Comparison of ENCODE assay signal across 10 mouse cellular contexts in genomic region chr7:82504101-82504500, GRCm38 (mm10).
DNase-seq lines count a peak whose midpoint lies in the region; ATAC-seq and TF ChIP-seq lines count a peak whose summit lies in the region.
"Had no signal": no experiment of that assay in that cellular context is flagged by ENCODE, and none has a peak within 500 bp of the region (broad histone marks: within the 10 kb centered on the region; RNA-seq: fewer than 3 reads in every experiment).

No protein-coding gene starts in this region.

- ATAC-seq in heart, embryonic 11.5 days (replicated peaks; ENCODE audit: insufficient number of reproducible peaks, low FRiP score, low TSS enrichment): no peak
- peak; percentile 49; the same call in 1 of the 2 replicates for ATAC-seq in cerebellum, adult (ENCODE audit: insufficient number of reproducible peaks, low FRiP score, low TSS enrichment)
- peak; percentile 67 for ATAC-seq in forebrain, embryonic 13.5 days
- ATAC-seq in hindbrain, postnatal 0 days: peak; percentile 63; the same call in 1 of the 2 replicates
- peak; percentile 54 for ATAC-seq in midbrain, embryonic 12.5 days (ENCODE audit: low FRiP score, low read depth)

- no peaks in the 10 kb centered on the region for H3K4me1 ChIP-seq in heart, embryonic 11.5 days (ENCODE audit: control insufficient read depth, insufficient read depth, low read length)
- H3K4me1 ChIP-seq in forebrain, embryonic 13.5 days: no peaks in the 10 kb centered on the region
- no peaks in the 10 kb centered on the region for H3K4me1 ChIP-seq in hindbrain, postnatal 0 days (ENCODE audit: insufficient read depth, low read length)
- no peaks in the 10 kb centered on the region for H3K4me1 ChIP-seq in midbrain, embryonic 12.5 days
- H3K4me1 ChIP-seq: megakaryocyte, embryonic 14.5 days had no signal

- intact Hi-C loops in left cerebral cortex, adult 2 months (cut with DNase I): no loop called here

- no peaks in the 10 kb centered on the region for H3K36me3 ChIP-seq in heart, embryonic 11.5 days (ENCODE audit: control insufficient read depth, insufficient read depth, low read length)
- no peaks in the 10 kb centered on the region for H3K36me3 ChIP-seq in forebrain, embryonic 13.5 days (ENCODE audit: poor library complexity, severe bottlenecking)
- H3K36me3 ChIP-seq in hindbrain, postnatal 0 days (ENCODE audit: insufficient read depth, low read length): no peaks in the 10 kb centered on the region
- no peaks in the 10 kb centered on the region for H3K36me3 ChIP-seq in midbrain, embryonic 12.5 days
- H3K36me3 ChIP-seq: G1E had no signal

- WGBS in heart, embryonic 11.5 days (ENCODE audit: insufficient replicate concordance): 16% methylated on average over 4 of the region's 4 CpGs
- 20% methylated on average over 4 of the region's 4 CpGs for WGBS in forebrain, embryonic 13.5 days
- 32% methylated on average over 4 of the region's 4 CpGs for WGBS in hindbrain, postnatal 0 days
- 22% methylated on average over 4 of the region's 4 CpGs for WGBS in midbrain, embryonic 12.5 days

- H3K9me3 ChIP-seq in heart, embryonic 11.5 days (replicated peaks; ENCODE audit: control insufficient read depth, low read length): no peaks in the 10 kb centered on the region
- H3K9me3 ChIP-seq in forebrain, embryonic 13.5 days (replicated peaks): no peaks in the 10 kb centered on the region
- H3K9me3 ChIP-seq in hindbrain, postnatal 0 days (ENCODE audit: low read length): no peaks in the 10 kb centered on the region
- no peaks in the 10 kb centered on the region for H3K9me3 ChIP-seq in midbrain, embryonic 12.5 days
- H3K9me3 ChIP-seq: G1E; megakaryocyte, embryonic 14.5 days had no signal

- H3K9ac ChIP-seq in heart, embryonic 11.5 days (ENCODE audit: low read depth, low read length): no peak overlapping the region
- no peak overlapping the region for H3K9ac ChIP-seq in forebrain, embryonic 13.5 days
- H3K9ac ChIP-seq in hindbrain, postnatal 0 days (replicated peaks; ENCODE audit: low read length): no peak overlapping the region
- H3K9ac ChIP-seq in midbrain, embryonic 12.5 days (replicated peaks): no peak overlapping the region

- no peak overlapping the region for H3K4me2 ChIP-seq in heart, embryonic 11.5 days
- H3K4me2 ChIP-seq in forebrain, embryonic 13.5 days: no peak overlapping the region
- H3K4me2 ChIP-seq in hindbrain, postnatal 0 days (ENCODE audit: low read depth, low read length): no peak overlapping the region
- H3K4me2 ChIP-seq in midbrain, embryonic 12.5 days (replicated peaks): no peak overlapping the region

- peak; percentile 33 to 73 for DNase-seq in heart, adult 18-20 months
- peak; percentile 69 for DNase-seq in hindbrain, postnatal 0 days (ENCODE audit: low spot score)
- peak; percentile 47 to 64 for DNase-seq in left cerebral cortex, adult 2 months (ENCODE audit: extremely low spot score in 1 of 2, low spot score in 2 of 2)
- DNase-seq in testis, postnatal 10 days (ENCODE audit: low spot score): peak; percentile 78

- no peak overlapping the region for H3K4me3 ChIP-seq in heart, embryonic 11.5 days (ENCODE audit: low read depth, low read length)
- no peak overlapping the region for H3K4me3 ChIP-seq in forebrain, embryonic 13.5 days
- H3K4me3 ChIP-seq in hindbrain, postnatal 0 days (ENCODE audit: low read length): no peak overlapping the region
- H3K4me3 ChIP-seq in left cerebral cortex, adult 2 months: no peak overlapping the region
- no peak overlapping the region for H3K4me3 ChIP-seq in midbrain, embryonic 12.5 days
- H3K4me3 ChIP-seq: megakaryocyte, embryonic 14.5 days had no signal

- no peak overlapping the region for H3K27ac ChIP-seq in heart, embryonic 11.5 days (ENCODE audit: low read depth, low read length)
- no peak overlapping the region for H3K27ac ChIP-seq in forebrain, embryonic 13.5 days
- H3K27ac ChIP-seq in hindbrain, postnatal 0 days: no peak overlapping the region
- H3K27ac ChIP-seq in left cerebral cortex, adult 2 months: no peak overlapping the region
- no peak overlapping the region for H3K27ac ChIP-seq in midbrain, embryonic 12.5 days (replicated peaks)

- peak; percentile 82 for TF ChIP-seq CTCF in hindbrain, postnatal 0 days (IDR thresholded peaks at IDR 0.05; ENCODE audit: low read depth)
- TF ChIP-seq CTCF in left cerebral cortex, adult 2 months (IDR thresholded peaks at IDR 0.05): peak; percentile 74

- no peaks in the 10 kb centered on the region for H3K27me3 ChIP-seq in heart, embryonic 11.5 days (ENCODE audit: control insufficient read depth, insufficient read depth, low read length)
- H3K27me3 ChIP-seq in forebrain, embryonic 13.5 days: no peaks in the 10 kb centered on the region
- no peaks in the 10 kb centered on the region for H3K27me3 ChIP-seq in hindbrain, postnatal 0 days (ENCODE audit: insufficient read depth, low read length)
- no peaks in the 10 kb centered on the region for H3K27me3 ChIP-seq in midbrain, embryonic 12.5 days
- H3K27me3 ChIP-seq: megakaryocyte, embryonic 14.5 days had no signal
